ENCODE assay signal across 9 mouse cellular contexts in genomic region chr11:61949315-61949714, GRCm38 (mm10). TPM values are rescaled to one million over a fixed set of nuclear protein-coding genes. Genes with fewer than 3 reads are reported as not detected.
A peak's percentile ranks its signal among the peaks of the same experiment; 100 is the strongest.
DNase-seq lines count a peak whose midpoint lies in the region; ATAC-seq and TF ChIP-seq lines count a peak whose summit lies in the region.
"Had no signal": no experiment of that assay in that cellular context is flagged by ENCODE, and none has a peak within 500 bp of the region (broad histone marks: within the 10 kb centered on the region; RNA-seq: fewer than 3 reads in every experiment).

No protein-coding gene starts in this region.

- no peak overlapping the region for H3K9ac ChIP-seq in forebrain, embryonic 11.5 days (ENCODE audit: low read length)
- no peak overlapping the region for H3K9ac ChIP-seq in forebrain, embryonic 16.5 days (replicated peaks; ENCODE audit: low read depth, low read length)
- H3K9ac ChIP-seq in neural tube, embryonic 15.5 days (replicated peaks), result no peak overlapping the region
- no peak overlapping the region for H3K9ac ChIP-seq in lung, embryonic 14.5 days
- H3K9ac ChIP-seq in stomach, postnatal 0 days (ENCODE audit: low read length), result no peak overlapping the region
- H3K9ac ChIP-seq: hindbrain, embryonic 15.5 days had no signal

- H3K4me1 ChIP-seq in forebrain, embryonic 11.5 days (replicated peaks; ENCODE audit: control insufficient read depth, insufficient read depth, low read length), result no peaks in the 10 kb centered on the region
- no peaks in the 10 kb centered on the region for H3K4me1 ChIP-seq in forebrain, embryonic 16.5 days (replicated peaks; ENCODE audit: control insufficient read depth, insufficient read depth, low read length)
- no peaks in the 10 kb centered on the region for H3K4me1 ChIP-seq in neural tube, embryonic 15.5 days
- no peaks in the 10 kb centered on the region for H3K4me1 ChIP-seq in lung, embryonic 14.5 days (ENCODE audit: insufficient read depth)
- no peaks in the 10 kb centered on the region for H3K4me1 ChIP-seq in stomach, postnatal 0 days (replicated peaks; ENCODE audit: control insufficient read depth, insufficient read depth)
- H3K4me1 ChIP-seq: hindbrain, embryonic 15.5 days had no signal

- H3K27ac ChIP-seq in forebrain, embryonic 11.5 days (ENCODE audit: low read depth, low read length), result no peak overlapping the region
- no peak overlapping the region for H3K27ac ChIP-seq in forebrain, embryonic 16.5 days (ENCODE audit: low read length)
- H3K27ac ChIP-seq in neural tube, embryonic 15.5 days (replicated peaks), result no peak overlapping the region
- H3K27ac ChIP-seq in lung, embryonic 14.5 days (ENCODE audit: low read depth), result no peak overlapping the region
- H3K27ac ChIP-seq in stomach, postnatal 0 days (replicated peaks), result no peak overlapping the region
- H3K27ac ChIP-seq: hindbrain, embryonic 15.5 days had no signal

- no peak for TF ChIP-seq EP300 in stomach, postnatal 0 days (optimal IDR thresholded peaks at IDR 0.05)

- no peak overlapping the region for H3K4me3 ChIP-seq in forebrain, embryonic 11.5 days (ENCODE audit: low read depth, low read length)
- no peak overlapping the region for H3K4me3 ChIP-seq in forebrain, embryonic 16.5 days (replicated peaks; ENCODE audit: low read length)
- no peak overlapping the region for H3K4me3 ChIP-seq in neural tube, embryonic 15.5 days (replicated peaks)
- H3K4me3 ChIP-seq in lung, embryonic 14.5 days (ENCODE audit: low read depth, low read length), result no peak overlapping the region
- H3K4me3 ChIP-seq in stomach, postnatal 0 days (ENCODE audit: low read depth, low read length), result no peak overlapping the region
- H3K4me3 ChIP-seq: hindbrain, embryonic 15.5 days had no signal

- WGBS in forebrain, embryonic 11.5 days, result 6% methylated on average over 3 of the region's 3 CpGs
- 4% methylated on average over 3 of the region's 3 CpGs for WGBS in forebrain, embryonic 16.5 days
- WGBS in neural tube, embryonic 15.5 days, result under 1% methylated on average over 3 of the region's 3 CpGs
- WGBS in lung, embryonic 14.5 days, result 0% methylated on average over 3 of the region's 3 CpGs
- WGBS in stomach, postnatal 0 days, result 3% methylated on average over 3 of the region's 3 CpGs

- no peaks in the 10 kb centered on the region for H3K27me3 ChIP-seq in forebrain, embryonic 11.5 days (ENCODE audit: control insufficient read depth, insufficient read depth, low read length)
- 0 out of 2 replicates have a peak, but pooled peaks cover 3% of the 10 kb centered on the region for H3K27me3 ChIP-seq in forebrain, embryonic 16.5 days (replicated peaks; ENCODE audit: control insufficient read depth, insufficient read depth, low read length)
- no peaks in the 10 kb centered on the region for H3K27me3 ChIP-seq in neural tube, embryonic 15.5 days (replicated peaks)
- H3K27me3 ChIP-seq in lung, embryonic 14.5 days (ENCODE audit: insufficient read depth, low read length), result no peaks in the 10 kb centered on the region
- no peaks in the 10 kb centered on the region for H3K27me3 ChIP-seq in stomach, postnatal 0 days (ENCODE audit: control insufficient read depth, insufficient read depth, low read length)
- H3K27me3 ChIP-seq: hindbrain, embryonic 15.5 days had no signal

- TF ChIP-seq CTCF in lung, embryonic 14.5 days (IDR thresholded peaks at IDR 0.05; ENCODE audit: low read depth), result peak; percentile 70
- peak; percentile 76 for TF ChIP-seq CTCF in stomach, postnatal 0 days (IDR thresholded peaks at IDR 0.05; ENCODE audit: low read depth)

- ATAC-seq in forebrain, embryonic 11.5 days (replicated peaks; ENCODE audit: low FRiP score), result no peak
- no peak for ATAC-seq in forebrain, embryonic 16.5 days
- no peak for ATAC-seq in neural tube, embryonic 15.5 days (ENCODE audit: low FRiP score)
- no peak for ATAC-seq in lung, embryonic 14.5 days (ENCODE audit: insufficient read depth)
- ATAC-seq in stomach, postnatal 0 days (ENCODE audit: low FRiP score, low TSS enrichment), result no peak

- H3K4me2 ChIP-seq in forebrain, embryonic 11.5 days (ENCODE audit: low read depth, low read length, severe bottlenecking), result no peak overlapping the region
- H3K4me2 ChIP-seq in forebrain, embryonic 16.5 days (ENCODE audit: low read length), result no peak overlapping the region
- H3K4me2 ChIP-seq in neural tube, embryonic 15.5 days, result no peak overlapping the region
- H3K4me2 ChIP-seq in lung, embryonic 14.5 days, result no peak overlapping the region
- H3K4me2 ChIP-seq in stomach, postnatal 0 days (replicated peaks; ENCODE audit: low read depth), result no peak overlapping the region
- H3K4me2 ChIP-seq: hindbrain, embryonic 15.5 days had no signal

- H3K9me3 ChIP-seq in forebrain, embryonic 11.5 days (ENCODE audit: control insufficient read depth, low read length), result no peaks in the 10 kb centered on the region
- no peaks in the 10 kb centered on the region for H3K9me3 ChIP-seq in forebrain, embryonic 16.5 days (ENCODE audit: control insufficient read depth, low read length)
- no peaks in the 10 kb centered on the region for H3K9me3 ChIP-seq in neural tube, embryonic 15.5 days (replicated peaks)
- no peaks in the 10 kb centered on the region for H3K9me3 ChIP-seq in lung, embryonic 14.5 days (ENCODE audit: low read depth, low read length)
- no peaks in the 10 kb centered on the region for H3K9me3 ChIP-seq in stomach, postnatal 0 days (ENCODE audit: control insufficient read depth, low read length)
- H3K9me3 ChIP-seq: hindbrain, embryonic 15.5 days had no signal

- no peaks in the 10 kb centered on the region for H3K36me3 ChIP-seq in forebrain, embryonic 11.5 days (ENCODE audit: control insufficient read depth, insufficient read depth, low read length)
- H3K36me3 ChIP-seq in forebrain, embryonic 16.5 days (ENCODE audit: control insufficient read depth, insufficient read depth), result no peaks in the 10 kb centered on the region
- no peaks in the 10 kb centered on the region for H3K36me3 ChIP-seq in neural tube, embryonic 15.5 days
- H3K36me3 ChIP-seq in lung, embryonic 14.5 days (ENCODE audit: insufficient read depth), result no peaks in the 10 kb centered on the region
- no peaks in the 10 kb centered on the region for H3K36me3 ChIP-seq in stomach, postnatal 0 days (ENCODE audit: control insufficient read depth, insufficient read depth, low read length)
- H3K36me3 ChIP-seq: hindbrain, embryonic 15.5 days had no signal

- DNase-seq in forebrain, embryonic 11.5 days (ENCODE audit: low spot score), result peak; percentile 76
- peak; percentile 57 for DNase-seq in neural tube, embryonic 10.5 days (ENCODE audit: extremely low spot score, low spot score)
- peak; percentile 73 for DNase-seq in cerebellum, adult 8-10 months
- peak; percentile 28 to 55 for DNase-seq in kidney, adult 8-10 months
- peak; percentile 84 for DNase-seq in lung, embryonic 14.5 days
- DNase-seq in stomach, postnatal 0 days (ENCODE audit: low spot score), result peak; percentile 43

RNA-seq across cellular contexts. Expression of gene Specc1, which starts 7.2 kb away (rescaled TPM):
- polyA plus RNA-seq in forebrain, embryonic 11.5 days (2014; fragmentation: Nextera tagmentation; extraction: Ambion mirVana), result 19.0 and 20.2 TPM in 2 replicates
- polyA plus RNA-seq in forebrain, embryonic 16.5 days (2015; fragmentation: Nextera tagmentation; extraction: Ambion mirVana), result 9.4 and 11.2 TPM in 2 replicates
- polyA plus RNA-seq in neural tube, embryonic 15.5 days (2015; fragmentation: Nextera tagmentation; extraction: Ambion mirVana), result 9.7 and 11.2 TPM in 2 replicates
- polyA plus RNA-seq in lung, embryonic 14.5 days (2014; fragmentation: Nextera tagmentation; extraction: Ambion mirVana), result 13.0 and 13.4 TPM in 2 replicates
- polyA plus RNA-seq in stomach, postnatal 0 days (2015; fragmentation: Nextera tagmentation; extraction: Ambion mirVana), result 2.5 and 3.2 TPM in 2 replicates

RNA-seq across cellular contexts. Expression of gene Akap10, which starts 19.3 kb away (rescaled TPM):
- 17.2 and 18.6 TPM in 2 replicates for polyA plus RNA-seq in forebrain, embryonic 11.5 days (2014; fragmentation: Nextera tagmentation; extraction: Ambion mirVana)
- 13.0 and 15.0 TPM in 2 replicates for polyA plus RNA-seq in forebrain, embryonic 16.5 days (2015; fragmentation: Nextera tagmentation; extraction: Ambion mirVana)
- 12.0 and 13.1 TPM in 2 replicates for polyA plus RNA-seq in neural tube, embryonic 15.5 days (2015; fragmentation: Nextera tagmentation; extraction: Ambion mirVana)
- 19.0 and 20.4 TPM in 2 replicates for polyA plus RNA-seq in lung, embryonic 14.5 days (2014; fragmentation: Nextera tagmentation; extraction: Ambion mirVana)
- 7.1 and 8.1 TPM in 2 replicates for polyA plus RNA-seq in stomach, postnatal 0 days (2015; fragmentation: Nextera tagmentation; extraction: Ambion mirVana)
